Mouse (Mus musculus) megakaryocyte, embryonic 14.5 days (primary cell): ENCODE data around the gene 1300017J02Rik.

ENCODE experiments used
- FLI1 ChIP-seq: IDR thresholded peaks from 2 replicates; pipeline ENCODE4 v1.6.1; 2012; ENCODE audit warnings: low read length, inconsistent platforms, mixed read lengths
- GATA1 ChIP-seq: IDR thresholded peaks from 3 replicates; pipeline ENCODE4 v1.6.1; 2012; ENCODE audit warnings: mixed read lengths, low read length, inconsistent platforms, borderline replicate concordance

- TF ChIP-seq GATA1 (no peak), FLI1 (no peak)
These were observed 76.4 kb downstream of the 1300017J02Rik start for GRCm38 (mm10) chr9:103228370-103229003.
